Mouse (Mus musculus) spleen, adult 2 months (tissue): ENCODE results near the gene Il4ra.

Experiments
- CTCF ChIP-seq: fragments of 200-500 bp; IDR thresholded peaks from 2 replicates; pipeline ENCODE4 v1.5.1; 2011; ENCODE audit warnings: mild to moderate bottlenecking, inconsistent platforms; ENCODE audit not compliant: insufficient read depth, insufficient read length, insufficient replicate concordance; ENCODE audit errors: extremely low read depth
- POLR2A ChIP-seq: fragments of 200-500 bp; IDR thresholded peaks from 2 replicates; pipeline ENCODE4 v1.6.1; 2011; ENCODE audit warnings: low read depth, low read length, inconsistent platforms

DNA sequence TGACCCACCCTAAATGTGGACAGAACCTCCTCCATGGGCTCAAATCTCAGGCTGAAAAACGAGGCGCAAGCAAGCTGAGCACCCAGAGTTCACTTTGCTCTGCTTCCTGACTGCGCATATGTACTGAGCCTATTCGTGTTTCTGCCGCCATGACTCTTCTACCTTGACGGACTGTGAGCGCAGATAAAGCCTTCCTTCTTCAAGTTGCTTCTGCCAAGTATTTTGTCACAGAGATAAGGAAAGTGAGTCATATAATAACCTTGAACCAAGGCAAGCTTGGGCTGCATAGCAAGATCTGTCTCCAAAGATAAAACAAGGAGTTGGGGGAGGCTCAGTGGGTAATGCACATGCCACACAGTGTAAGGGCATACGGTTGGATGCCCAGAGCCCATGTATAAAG lies 35.2 kb upstream of the Il4ra start:
- TF ChIP-seq POLR2A (no peak), CTCF (no peak)
